Mouse (Mus musculus) myocyte (in vitro differentiated cells): ENCODE measurements around the gene Nprl2. TPM values are rescaled to one million over a fixed set of nuclear protein-coding genes. Genes with fewer than 3 reads are reported as not detected.

ENCODE experiments used
- H3K27me3 ChIP-seq: one replicate; pipeline ENCODE4 v1.6.1; 2011; ENCODE audit not compliant: control insufficient read depth, insufficient read depth, insufficient read length
- H3K36me3 ChIP-seq: one replicate; pipeline ENCODE4 v1.6.1; 2011; ENCODE audit not compliant: control insufficient read depth, insufficient read depth
- H3K4me2 ChIP-seq: one replicate; pipeline ENCODE4 v1.6.1; 2011; ENCODE audit warnings: low read depth, control low read depth
- H3K4me3 ChIP-seq: one replicate; pipeline ENCODE4 v1.5.1; 2011; ENCODE audit warnings: mild to moderate bottlenecking, control low read depth, moderate library complexity
- H3K79me2 ChIP-seq: one replicate; pipeline ENCODE4 v1.6.1; 2011; ENCODE audit not compliant: control insufficient read depth, insufficient read depth
- H3ac ChIP-seq: one replicate; pipeline ENCODE4 v1.6.1; 2011; ENCODE audit not compliant: control insufficient read depth, insufficient read length
- CEBPB ChIP-seq: IDR thresholded peaks from 2 replicates; pipeline ENCODE4 v1.6.1; 2011; ENCODE audit warnings: mild to moderate bottlenecking, moderate library complexity; ENCODE audit not compliant: poor library complexity, insufficient read depth, severe bottlenecking
- E2F4 ChIP-seq: IDR thresholded peaks from one replicate; pipeline ENCODE4 v1.6.1; 2011; ENCODE audit warnings: mild to moderate bottlenecking, control low read depth, moderate library complexity; ENCODE audit not compliant: insufficient read depth
- MAX ChIP-seq: IDR thresholded peaks from one replicate; pipeline ENCODE4 v1.6.1; 2011; ENCODE audit warnings: low read depth, mild to moderate bottlenecking, control low read depth
- MYOD1 ChIP-seq, 3 experiments: IDR thresholded peaks; one replicate each; pipeline ENCODE4 v1.6.1; 2011; ENCODE audit warnings: control low read depth in 2 of 3, low read depth in 2 of 3, mild to moderate bottlenecking in 2 of 3, moderate library complexity in 1 of 3; ENCODE audit not compliant: insufficient read length in 2 of 3, control insufficient read depth in 1 of 3
- MYOG ChIP-seq, 3 experiments: IDR thresholded peaks; one replicate each; pipeline ENCODE4 v1.6.1; 2011; ENCODE audit warnings: control low read depth in 2 of 3, low read depth in 2 of 3, mild to moderate bottlenecking in 2 of 3; ENCODE audit not compliant: insufficient read length in 2 of 3, control insufficient read depth in 1 of 3, insufficient read depth in 1 of 3
- POLR2A ChIP-seq: IDR thresholded peaks from one replicate; pipeline ENCODE4 v1.6.1; 2011; ENCODE audit warnings: low read depth, mild to moderate bottlenecking, control low read depth, moderate library complexity; ENCODE audit not compliant: insufficient read length
- POLR2AphosphoS2 ChIP-seq: IDR thresholded peaks from one replicate; pipeline ENCODE4 v1.6.1; 2011; ENCODE audit warnings: low read depth, control low read depth; ENCODE audit not compliant: insufficient read length
- REST ChIP-seq: IDR thresholded peaks from one replicate; pipeline ENCODE4 v1.6.1; 2011; ENCODE audit warnings: mild to moderate bottlenecking, control low read depth, moderate library complexity; ENCODE audit not compliant: insufficient read depth, insufficient read length
- SRF ChIP-seq: IDR thresholded peaks from one replicate; pipeline ENCODE4 v1.6.1; 2011; ENCODE audit warnings: low read depth; ENCODE audit not compliant: control insufficient read depth, insufficient read length
- TCF12 ChIP-seq: IDR thresholded peaks from one replicate; pipeline ENCODE4 v1.6.1; 2011; ENCODE audit warnings: mild to moderate bottlenecking, control low read depth; ENCODE audit not compliant: poor library complexity, insufficient read depth, severe bottlenecking
- TCF3 ChIP-seq: IDR thresholded peaks from one replicate; pipeline ENCODE4 v1.6.1; 2011; ENCODE audit warnings: low read depth, control low read depth; ENCODE audit not compliant: insufficient read length
- USF1 ChIP-seq: IDR thresholded peaks from one replicate; pipeline ENCODE4 v1.6.1; 2011; ENCODE audit warnings: low read depth, mild to moderate bottlenecking, control low read depth, moderate library complexity
- polyA plus RNA-seq: library from polyadenylated mRNA; unstranded; fragments of >200 nt; fragmentation: generic; extraction: Trizol; gene quantifications from one replicate; pipeline ENCODE4 v1.2.1, GENCODE M21; 2012; ENCODE audit warnings: missing spikeins

The Nprl2 gene
- polyA plus RNA-seq, 1 experiment, result 24.6 TPM

DNA sequence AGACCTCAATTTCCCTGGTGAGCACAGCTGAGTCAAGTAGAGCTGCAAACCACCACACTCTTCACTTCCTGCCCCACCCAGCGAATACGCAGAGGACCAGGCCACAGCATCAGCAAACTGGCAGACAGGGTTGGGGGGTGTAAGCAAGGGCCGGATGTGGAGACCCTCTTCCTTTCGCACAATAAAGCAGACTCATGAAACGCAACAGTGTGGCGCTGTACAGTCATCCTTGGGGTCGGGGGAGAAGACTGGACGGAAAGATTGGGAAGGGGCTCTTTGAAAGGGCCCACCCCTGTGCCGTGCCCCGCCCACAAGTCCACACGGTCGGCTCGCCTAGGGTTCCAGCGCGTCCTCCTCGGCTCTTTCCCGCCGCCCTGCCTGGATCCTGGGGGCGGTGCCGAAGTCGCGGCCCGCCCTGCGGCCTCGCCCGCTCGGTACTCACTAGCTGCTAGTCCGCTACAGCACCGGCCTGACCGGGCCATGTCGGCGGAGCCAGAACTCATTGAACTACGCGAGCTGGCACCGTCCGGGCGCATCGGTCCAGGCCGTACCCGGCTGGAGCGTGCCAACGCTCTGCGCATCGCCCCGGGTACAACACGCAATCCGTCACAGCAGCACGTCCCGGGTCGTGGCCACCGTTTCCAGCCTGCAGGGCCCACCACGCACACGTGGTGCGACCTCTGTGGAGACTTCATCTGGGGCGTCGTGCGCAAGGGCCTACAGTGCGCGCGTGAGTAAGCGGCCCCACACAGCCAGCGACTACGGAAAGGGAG lies 9.3 kb downstream of the Nprl2 start, which contains the start of gene Rassf1:
Gene Rassf1, plus strand, starts transcription at position 439 of the 773 bp plus-strand sequence.
- peak within 1 kb of the TSS; percentile 96 for H3K4me3 ChIP-seq
- H3K27me3 ChIP-seq, result no peaks in the 10 kb centered on the region
- no peaks in the 10 kb centered on the region for H3K36me3 ChIP-seq
- peak within 1 kb of the TSS; percentile 21 for H3ac ChIP-seq
- peak within 1 kb of the TSS; percentile 85 for H3K4me2 ChIP-seq
- peaks cover 29% of the 10 kb centered on the region for H3K79me2 ChIP-seq
- TF ChIP-seq MYOD1 (IDR thresholded peaks at IDR 0.05; ENCODE audit: control insufficient read depth in 1 of 3, insufficient read length in 2 of 3, low read depth in 2 of 3) (peak in 1 of 3 experiments; percentile 13), USF1 (no peak), POLR2A (peak; percentile 90), TCF12 (no peak), MAX (peak; percentile 40), E2F4 (no peak), POLR2AphosphoS2 (peak; percentile 56), SRF (no peak), MYOG (IDR thresholded peaks at IDR 0.05; ENCODE audit: control insufficient read depth in 1 of 3, insufficient read depth in 1 of 3, insufficient read length in 2 of 3, low read depth in 2 of 3) (peak in 1 of 3 experiments; percentile 53), CEBPB (no peak), TCF3 (no peak), REST (no peak)

DNA sequence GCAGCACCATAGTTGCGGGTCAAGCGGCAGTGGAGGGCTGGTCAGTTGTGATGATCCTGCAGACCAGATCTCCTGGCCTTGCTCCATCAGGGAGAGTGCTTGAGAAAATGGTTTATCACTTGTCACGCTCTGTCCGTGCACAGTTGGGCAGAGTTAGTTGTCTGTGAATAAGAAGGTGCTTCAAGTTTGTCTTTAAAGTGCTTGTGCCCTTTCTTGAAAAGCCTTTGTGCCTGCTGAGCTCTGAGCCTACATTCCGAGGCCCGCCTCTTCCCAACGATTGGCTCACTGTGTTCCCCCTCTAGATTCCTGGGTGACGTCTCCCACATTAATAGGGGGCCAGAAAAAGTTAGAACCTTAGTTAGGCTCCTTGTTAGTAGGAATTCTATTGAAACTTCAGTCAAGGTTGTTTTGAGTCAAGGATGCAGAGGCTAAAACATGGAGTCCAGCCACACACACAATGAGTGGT lies 9.9 kb downstream of the Nprl2 start:
- Histone ChIP-seq H3ac (peak overlapping the region; percentile 21), H3K27me3 (no peaks in the 10 kb centered on the region), H3K4me2 (peak overlapping the region; percentile 85), H3K36me3 (no peaks in the 10 kb centered on the region), H3K4me3 (peak overlapping the region; percentile 96), H3K79me2 (peaks cover 35% of the 10 kb centered on the region)
- TF ChIP-seq E2F4, result no peak
- no peak for TF ChIP-seq REST
- TF ChIP-seq USF1, result no peak
- no peak for TF ChIP-seq TCF12
- TF ChIP-seq MYOD1 (IDR thresholded peaks at IDR 0.05; ENCODE audit: control insufficient read depth in 1 of 3, insufficient read length in 2 of 3, low read depth in 2 of 3), result no peak
- TF ChIP-seq MYOG (IDR thresholded peaks at IDR 0.05; ENCODE audit: control insufficient read depth in 1 of 3, insufficient read depth in 1 of 3, insufficient read length in 2 of 3, low read depth in 2 of 3), result no peak
- no peak for TF ChIP-seq CEBPB
- no peak for TF ChIP-seq POLR2A
- no peak for TF ChIP-seq SRF
- TF ChIP-seq TCF3, result no peak
- no peak for TF ChIP-seq POLR2AphosphoS2
- TF ChIP-seq MAX, result no peak

DNA sequence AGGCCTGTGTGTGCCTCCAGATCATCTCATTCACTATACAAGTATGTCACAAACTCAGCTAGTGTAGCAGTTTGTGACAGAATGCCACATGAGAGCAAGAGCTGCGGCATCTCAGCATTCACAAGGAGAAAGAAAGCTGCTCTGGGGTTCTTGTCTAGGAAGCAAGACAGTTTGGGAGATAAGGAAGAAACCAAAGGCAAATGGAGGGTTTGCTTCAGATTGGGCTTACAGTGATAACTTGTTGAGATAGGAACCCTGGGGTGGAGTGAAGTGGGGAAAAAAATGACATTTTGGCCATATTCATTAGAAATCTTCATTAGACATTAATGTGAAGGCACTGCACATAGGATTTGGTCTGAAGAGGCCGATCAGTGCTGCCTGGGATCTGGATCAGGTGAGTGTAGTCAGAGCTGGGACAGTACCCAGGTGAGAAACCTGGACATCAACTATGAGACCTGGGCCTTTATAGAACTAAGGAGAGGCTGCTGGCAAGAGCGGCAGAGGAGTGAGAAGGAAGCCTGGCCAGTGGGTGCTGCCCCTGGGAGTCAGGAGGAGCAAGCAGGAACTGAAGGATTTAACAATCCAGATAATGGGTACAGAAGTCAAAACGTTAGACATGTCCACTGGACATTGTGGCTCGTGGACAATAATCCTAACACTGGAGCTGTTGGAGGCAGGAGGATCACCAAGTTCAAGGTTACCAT lies 10.8 kb downstream of the Nprl2 start:
- Histone ChIP-seq H3K4me3 (peak overlapping the region; percentile 96), H3K4me2 (peak overlapping the region; percentile 85), H3ac (no peak overlapping the region), H3K27me3 (no peaks in the 10 kb centered on the region), H3K36me3 (peaks cover 8% of the 10 kb centered on the region), H3K79me2 (peaks cover 44% of the 10 kb centered on the region)
- no peak for TF ChIP-seq POLR2A
- TF ChIP-seq E2F4, result no peak
- no peak for TF ChIP-seq USF1
- no peak for TF ChIP-seq SRF
- no peak for TF ChIP-seq TCF3
- TF ChIP-seq REST, result no peak
- no peak for TF ChIP-seq POLR2AphosphoS2
- TF ChIP-seq TCF12, result no peak

DNA sequence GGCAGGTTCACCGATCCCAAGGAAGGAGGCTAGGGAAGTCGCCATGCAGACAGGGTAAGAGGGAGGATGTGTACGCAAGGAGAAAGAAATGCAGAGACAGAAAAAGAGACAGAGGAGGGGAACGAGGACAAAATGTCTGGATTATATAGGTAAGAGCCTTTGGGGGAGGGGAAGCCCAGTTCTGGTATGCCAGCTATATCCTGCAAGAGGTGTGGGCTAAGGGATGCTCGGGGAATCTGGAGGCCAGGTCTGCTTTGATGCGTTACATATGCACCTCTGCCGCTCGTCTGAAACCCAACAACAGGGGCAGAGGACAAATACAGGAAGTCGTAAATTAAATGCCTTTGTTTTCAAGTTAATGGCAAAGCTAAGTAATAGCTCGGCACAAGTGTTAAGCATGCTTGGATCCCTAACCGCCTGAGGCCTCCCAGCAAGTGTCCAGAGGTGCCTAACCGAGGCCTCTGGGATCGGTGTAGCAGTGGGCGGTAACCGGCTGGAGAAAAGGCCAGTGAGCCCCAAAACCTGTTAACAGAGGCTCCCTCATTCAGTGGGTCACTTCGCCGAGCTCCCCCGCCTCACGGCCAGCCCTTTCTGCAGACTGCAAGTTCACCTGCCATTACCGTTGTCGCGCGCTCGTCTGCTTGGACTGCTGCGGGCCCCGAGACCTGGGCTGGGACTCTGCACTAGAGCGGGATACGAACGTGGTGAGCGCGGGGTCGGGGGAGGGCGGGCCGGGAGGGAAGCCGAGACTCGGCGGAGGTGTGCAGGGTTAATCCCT lies 11.7 kb downstream of the Nprl2 start:
- TF ChIP-seq MAX (no peak), MYOD1 (IDR thresholded peaks at IDR 0.05; ENCODE audit: control insufficient read depth in 1 of 3, insufficient read length in 2 of 3, low read depth in 2 of 3) (no peak)
- Histone ChIP-seq H3K4me3 (peak overlapping the region; percentile 96), H3K79me2 (peaks cover 52% of the 10 kb centered on the region), H3K27me3 (no peaks in the 10 kb centered on the region), H3ac (peak overlapping the region; percentile 96), H3K4me2 (peak overlapping the region; percentile 85), H3K36me3 (peaks cover 17% of the 10 kb centered on the region)
